Mouse (Mus musculus): ENCODE measurements around the gene Ak6.
A peak's percentile ranks its signal among the peaks of the same experiment; 100 is the strongest.

Ak6 gene

DNA sequence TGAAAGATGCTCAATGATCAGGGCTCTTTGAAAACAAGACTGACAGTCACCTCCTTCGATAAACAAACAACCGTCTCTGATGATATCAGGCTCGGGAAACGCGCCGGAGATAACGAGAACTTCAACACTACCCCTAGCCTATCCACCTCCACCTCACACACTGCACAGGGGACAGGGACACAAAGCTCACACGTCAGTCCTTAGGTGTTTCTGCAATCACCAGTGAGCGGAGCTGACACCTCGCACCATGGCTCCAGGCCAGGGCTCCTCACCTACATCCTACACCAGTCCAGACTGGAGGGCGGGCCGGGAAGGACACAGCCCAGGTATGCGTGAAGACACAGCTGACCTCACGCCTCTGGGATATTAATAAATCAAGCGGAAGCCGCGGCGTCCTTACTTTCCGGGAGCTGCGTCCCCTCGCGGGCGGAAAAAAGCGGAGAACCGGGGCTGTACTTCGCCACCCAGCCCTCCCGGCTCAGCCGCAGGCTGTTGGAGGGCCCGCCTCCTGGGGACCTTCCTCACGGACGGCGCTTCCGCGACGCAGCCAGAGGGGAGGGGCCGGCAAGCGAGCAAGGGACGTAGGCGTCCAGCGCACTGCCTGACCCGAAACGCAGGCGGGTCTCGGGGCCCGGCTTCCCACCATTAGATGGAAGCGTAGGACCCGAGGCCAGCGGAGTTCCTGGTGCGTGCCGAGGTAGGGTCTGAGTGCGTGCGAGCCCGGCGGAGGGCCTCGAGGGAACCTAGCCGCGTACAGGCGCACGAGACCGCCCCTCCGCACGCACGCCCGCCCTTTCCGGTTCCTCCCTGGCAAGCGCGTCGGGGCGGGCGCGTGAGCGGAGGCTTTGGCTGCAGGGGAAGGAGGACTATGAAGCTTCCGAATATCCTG is at the start of gene Ak6, which contains the start of gene Rad17:
Gene Ak6, plus strand, starts transcription at position 430 of the 889 bp plus-strand sequence.
Gene Rad17, minus strand, starts transcription at position 502 of the 889 bp plus-strand sequence.
- peak; percentile 99 for DNase-seq

GRCm38 (mm10) chr13:100601034-100601433 is 49.7 kb upstream of the Ak6 start:
- DNase-seq = no peak

DNA sequence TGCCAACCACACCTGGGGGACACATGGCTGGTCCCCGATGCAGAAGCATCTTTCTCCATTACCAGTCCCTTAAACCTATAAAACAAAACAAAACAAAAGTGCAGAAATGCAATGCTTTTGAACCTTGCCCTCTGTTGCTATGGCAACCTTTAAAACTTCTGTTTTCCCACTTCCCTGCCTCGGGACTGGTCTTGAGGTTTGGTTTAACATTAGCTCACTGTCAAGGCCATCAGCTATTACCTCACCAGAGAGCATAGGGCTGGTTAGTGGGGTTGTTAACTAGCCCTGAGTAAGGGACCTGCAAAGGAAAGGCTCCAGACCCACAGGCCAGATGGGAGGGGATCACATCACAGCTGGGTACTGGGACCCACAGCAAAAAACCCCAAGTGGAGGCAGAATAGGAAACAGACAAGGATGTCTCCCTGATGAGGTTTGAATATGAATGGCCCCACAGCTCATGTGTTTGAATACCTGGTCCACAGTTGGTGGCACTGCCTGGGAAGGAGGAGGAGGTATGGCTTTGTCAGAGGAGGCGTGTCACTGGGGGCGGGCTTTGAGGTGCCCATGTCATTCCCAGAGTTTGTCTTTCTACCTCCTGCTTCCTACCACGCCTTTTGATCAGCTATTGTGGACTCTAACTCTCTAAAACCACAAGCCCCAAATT is 48.4 kb upstream of the Ak6 start:
- DNase-seq = no peak

GRCm38 (mm10) chr13:100603031-100603737 is 47.6 kb upstream of the Ak6 start:
- DNase-seq = no peak

GRCm38 (mm10) chr13:100603738-100604095 is 47.1 kb upstream of the Ak6 start:
- DNase-seq = no peak

- no peak for DNase-seq
These were observed 44.9 kb upstream of the Ak6 start for GRCm38 (mm10) chr13:100605845-100606244.

- no peak for DNase-seq
These were observed 43.0 kb upstream of the Ak6 start for GRCm38 (mm10) chr13:100607756-100608155.

DNA sequence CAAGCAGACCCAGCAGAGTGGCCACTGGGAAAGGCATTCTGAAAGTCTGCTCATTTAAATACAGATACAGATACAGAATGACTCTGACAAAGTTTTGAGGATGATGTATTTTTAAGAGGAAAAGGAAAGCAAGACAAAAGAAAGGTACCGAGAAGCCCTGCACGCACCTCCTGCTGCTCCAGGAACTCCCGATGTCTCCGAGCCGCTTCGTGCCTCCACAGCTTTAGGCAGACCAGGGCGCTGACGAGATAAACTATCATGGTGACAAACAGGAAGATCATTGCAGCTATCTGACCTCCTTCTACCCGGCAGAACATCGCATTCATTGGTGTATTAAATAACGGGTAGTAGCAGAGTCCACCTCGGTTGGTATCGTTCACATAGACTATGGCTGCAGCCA is 39.5 kb upstream of the Ak6 start:
- no peak for DNase-seq

- peak; percentile 58 to 71 for DNase-seq
These were observed 38.5 kb upstream of the Ak6 start for GRCm38 (mm10) chr13:100612251-100612650.

DNA sequence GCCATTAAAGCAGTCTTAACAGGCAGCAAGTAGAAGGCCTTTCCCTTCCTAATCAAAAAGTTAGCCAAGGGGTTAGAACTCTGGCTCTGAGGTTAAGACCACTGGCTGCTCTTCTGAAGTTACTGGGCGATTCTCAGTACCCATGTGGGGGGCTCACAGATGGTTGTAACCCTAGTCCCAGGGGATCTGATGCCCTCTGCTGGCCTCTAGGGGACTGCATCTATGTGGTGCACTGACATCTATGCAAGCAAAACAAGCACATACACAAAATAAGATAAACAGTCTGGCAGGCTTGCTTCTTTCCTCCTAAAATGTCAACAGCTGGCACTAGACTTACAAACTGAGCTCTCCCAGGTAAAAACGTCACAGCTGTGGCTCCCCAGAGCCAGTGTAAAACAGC is 37.9 kb upstream of the Ak6 start:
- DNase-seq = peak in 1 of 2 experiments; percentile 26

DNA sequence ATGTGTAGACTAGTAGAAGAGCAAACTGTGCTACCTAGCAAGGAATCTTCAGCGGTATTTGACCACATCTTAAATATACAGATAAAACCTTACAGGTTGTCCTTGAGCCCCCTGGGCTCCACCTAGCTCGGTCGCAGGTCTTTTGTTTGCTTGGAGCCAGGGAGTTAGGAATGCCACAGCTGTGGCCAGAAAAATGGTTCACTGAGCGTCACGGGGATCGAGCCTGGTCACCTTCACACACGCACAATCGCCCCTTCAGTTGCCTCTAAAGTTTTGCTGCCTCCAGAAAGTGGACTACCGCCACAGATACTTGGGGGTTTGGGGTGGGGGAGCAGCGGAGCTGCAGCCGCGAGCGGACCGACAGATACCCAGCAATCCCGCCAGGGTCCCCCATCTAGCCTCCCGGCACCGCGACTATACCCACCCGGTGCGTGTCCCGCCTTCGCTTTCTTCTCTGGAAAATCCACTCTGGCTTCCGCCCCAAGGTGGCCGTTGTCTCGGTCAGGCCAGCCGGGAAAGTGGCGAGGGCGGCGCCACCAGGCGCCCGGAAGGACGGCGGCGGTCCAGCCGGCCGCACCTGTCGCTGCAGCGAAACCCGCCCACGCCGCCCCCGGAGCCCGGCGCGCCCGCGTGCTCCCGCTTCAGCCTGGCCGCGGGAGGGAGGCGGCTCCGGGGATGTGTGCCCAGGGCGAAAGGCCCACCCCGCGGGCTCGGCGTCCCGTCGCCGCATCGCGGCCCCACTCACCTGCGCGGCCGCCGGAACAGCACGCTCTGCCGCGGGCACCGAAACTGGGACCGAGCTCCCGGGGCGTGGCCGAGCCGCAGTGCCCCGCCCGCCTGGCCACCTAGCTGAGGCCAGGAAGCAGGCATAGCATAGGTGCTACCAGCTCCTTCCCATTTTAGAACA is 34.3 kb upstream of the Ak6 start, which contains the start of gene Marveld2:
Gene Marveld2, minus strand, starts transcription at position 791 of the 907 bp plus-strand sequence.
- DNase-seq = peak; percentile 92

DNA sequence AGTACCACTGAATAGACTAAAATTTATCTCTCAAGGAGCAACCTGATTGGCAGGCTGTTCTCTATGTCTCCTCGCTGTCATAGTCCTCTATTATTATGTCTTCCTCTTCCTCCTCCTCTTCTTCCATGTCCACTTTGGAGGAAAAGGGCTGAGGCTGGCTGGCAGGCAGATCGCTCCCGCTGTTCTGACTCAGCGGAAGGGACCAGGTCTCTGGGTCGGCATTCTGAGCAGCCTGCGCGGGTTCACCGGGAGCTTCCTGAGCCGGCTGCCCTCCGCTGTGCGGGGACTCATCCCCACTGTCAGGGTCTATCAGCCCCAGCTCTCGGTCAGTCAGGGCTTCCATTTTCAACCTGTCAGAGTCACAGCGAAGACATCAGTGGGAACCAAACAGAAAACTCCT is 33.2 kb upstream of the Ak6 start:
- DNase-seq = peak; percentile 57 to 63

- DNase-seq = no peak
These were observed 28.5 kb upstream of the Ak6 start for GRCm38 (mm10) chr13:100622241-100622640.

- no peak for DNase-seq
These were observed 16.6 kb upstream of the Ak6 start for GRCm38 (mm10) chr13:100634106-100634691.

DNA sequence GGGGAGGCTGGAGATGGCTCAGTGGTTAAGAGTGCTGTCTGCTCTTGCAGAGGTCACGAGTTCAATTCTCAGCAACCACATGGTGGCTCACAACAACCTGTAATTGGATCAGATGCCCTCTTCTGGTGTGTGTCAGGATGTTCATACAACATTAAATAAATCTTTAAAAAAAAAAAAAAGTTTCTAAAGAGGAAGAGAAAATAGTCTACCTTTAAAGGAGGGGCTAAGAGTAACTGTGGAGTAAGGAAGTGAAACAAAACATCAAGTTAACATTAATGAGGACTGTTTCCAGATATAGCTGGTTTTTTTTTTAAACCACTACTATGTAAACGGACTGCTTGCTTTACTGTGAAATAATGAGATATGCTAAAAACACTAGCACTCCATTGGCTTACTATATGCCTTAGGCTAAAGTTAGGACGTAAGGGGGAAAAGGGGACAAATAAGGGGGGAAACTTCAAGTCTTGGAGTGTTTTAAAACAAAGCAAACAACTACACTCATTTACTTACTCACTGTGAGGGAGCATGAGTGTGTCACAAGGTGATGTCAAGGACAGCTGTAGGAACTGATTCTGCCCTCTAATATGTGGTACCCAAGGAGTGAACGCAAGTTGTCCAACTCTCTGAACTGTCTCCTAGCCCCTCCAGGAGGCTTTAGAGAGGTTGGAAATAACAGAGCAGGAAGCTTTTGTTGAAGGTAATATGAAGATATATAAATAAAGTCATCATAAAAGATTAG is 8.1 kb upstream of the Ak6 start:
- DNase-seq = no peak

- DNase-seq = no peak
These were observed 2.6 kb upstream of the Ak6 start for GRCm38 (mm10) chr13:100648223-100648622.

GRCm38 (mm10) chr13:100651439-100652186 is 834 bp downstream of the Ak6 start, which contains the start of gene Taf9:
TSS of gene Taf9 (plus strand) at chr13:100651579.
- no peak for DNase-seq

DNA sequence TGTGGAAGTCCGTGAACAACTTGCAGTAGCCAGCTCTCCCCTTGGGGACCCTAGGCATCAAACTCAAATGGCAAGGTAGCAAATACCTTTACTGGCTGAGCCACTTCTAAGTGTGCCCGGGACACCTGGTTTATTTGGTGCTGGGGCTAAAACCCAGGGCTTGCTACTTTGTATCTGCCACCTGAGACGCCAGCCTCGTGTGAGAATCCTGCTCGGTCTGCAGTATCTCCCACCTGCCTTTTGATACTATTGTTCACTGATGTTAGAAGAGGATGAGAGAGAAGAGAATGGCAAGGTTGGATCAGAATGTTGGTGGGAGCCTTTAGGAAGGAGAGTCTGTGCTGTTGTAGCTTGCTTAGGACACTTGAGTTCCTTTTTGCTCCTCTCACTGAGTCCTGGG is 7.3 kb downstream of the Ak6 start:
- DNase-seq = no peak

DNA sequence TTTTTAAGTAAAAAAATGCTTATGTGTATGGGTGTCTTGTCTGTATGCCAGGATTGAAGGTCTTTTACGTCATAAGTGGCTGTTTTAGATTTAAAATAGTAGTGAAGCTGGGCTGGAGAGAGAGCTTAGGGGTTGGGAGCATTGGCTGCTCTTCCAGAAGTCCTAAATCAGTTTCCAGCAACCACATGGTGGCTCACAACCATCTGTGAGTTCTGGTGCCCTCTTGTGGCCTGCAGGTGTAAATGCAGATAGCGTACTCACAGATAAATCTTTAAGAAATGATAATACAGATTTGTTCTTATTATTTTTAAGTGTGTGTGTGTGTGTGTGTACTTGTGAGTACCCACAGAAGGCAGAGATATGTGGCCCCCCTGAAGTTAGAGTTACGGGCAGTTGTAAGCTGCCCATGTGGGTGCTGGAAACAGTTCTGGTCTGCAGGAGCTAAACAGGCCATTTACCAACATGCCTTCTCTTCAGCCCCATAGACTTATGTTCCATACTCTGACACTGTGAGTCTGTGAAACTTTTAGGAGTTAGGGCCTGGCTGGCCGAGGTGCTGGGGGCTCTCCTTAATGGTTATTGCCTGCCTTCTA is 9.2 kb downstream of the Ak6 start:
- peak; percentile 50 to 74 for DNase-seq
